Mouse (Mus musculus) liver, embryonic 15.5 days (tissue): ENCODE measurements around the gene Fkbp8. TPM values are rescaled to one million over a fixed set of nuclear protein-coding genes. Genes with fewer than 3 reads are reported as not detected.

Experiments used
- ATAC-seq: fragments of 200-750 bp; cut with Nextera tagmentation; 2 replicates; pipeline ENCODE4 v1.8.0; 2017; ENCODE audit warnings: moderate number of reproducible peaks, mild to moderate bottlenecking, moderate library complexity; ENCODE audit not compliant: insufficient read depth
- H3K27ac ChIP-seq: fragments of 300-500 bp; sonication (generic); replicated peaks from 2 replicates; pipeline ENCODE4 v1.5.1; 2015; ENCODE audit warnings: mild to moderate bottlenecking, inconsistent platforms
- H3K27me3 ChIP-seq: fragments of 300-500 bp; sonication (generic); 2 replicates; pipeline ENCODE4 v1.6.1; 2015; ENCODE audit warnings: mild to moderate bottlenecking, inconsistent platforms
- H3K36me3 ChIP-seq: fragments of 300-500 bp; sonication (generic); replicated peaks from 2 replicates; pipeline ENCODE4 v1.6.1; 2015; ENCODE audit warnings: moderate library complexity, mild to moderate bottlenecking, inconsistent platforms
- H3K4me1 ChIP-seq: fragments of 300-500 bp; sonication (generic); replicated peaks from 2 replicates; pipeline ENCODE4 v1.6.1; 2015; ENCODE audit warnings: inconsistent platforms
- H3K4me2 ChIP-seq: fragments of 300-500 bp; sonication (generic); 2 replicates; pipeline ENCODE4 v1.6.1; 2015; ENCODE audit warnings: moderate library complexity, mild to moderate bottlenecking, inconsistent platforms
- H3K4me3 ChIP-seq: fragments of 300-500 bp; sonication (generic); replicated peaks from 2 replicates; pipeline ENCODE4 v1.5.1; 2015; ENCODE audit warnings: mild to moderate bottlenecking, inconsistent platforms
- H3K9ac ChIP-seq: fragments of 300-500 bp; sonication (generic); 2 replicates; pipeline ENCODE4 v1.6.1; 2015; ENCODE audit warnings: moderate library complexity, mild to moderate bottlenecking, inconsistent platforms
- H3K9me3 ChIP-seq: fragments of 300-500 bp; sonication (generic); replicated peaks from 2 replicates; pipeline ENCODE4 v1.6.1; 2016; ENCODE audit warnings: inconsistent platforms
- WGBS: fragments of 180-500 bp; shearing (Covaris S2); methylation state at CpG from one replicate; pipeline ENCODE4 v1.1.7; 2015; ENCODE audit warnings: mixed read lengths; ENCODE audit not compliant: insufficient replicate concordance; 5-methylcytosine and 5-hydroxymethylcytosine counted together
- polyA plus RNA-seq: library from polyadenylated mRNA; unstranded; fragments of >200 nt; fragmentation: Nextera tagmentation; extraction: Ambion mirVana; gene quantifications from 2 replicates; pipeline ENCODE4 v1.2.1, GENCODE M21; 2015

Gene Fkbp8
- polyA plus RNA-seq, 1 experiment from 2014 or later = 163 TPM

DNA sequence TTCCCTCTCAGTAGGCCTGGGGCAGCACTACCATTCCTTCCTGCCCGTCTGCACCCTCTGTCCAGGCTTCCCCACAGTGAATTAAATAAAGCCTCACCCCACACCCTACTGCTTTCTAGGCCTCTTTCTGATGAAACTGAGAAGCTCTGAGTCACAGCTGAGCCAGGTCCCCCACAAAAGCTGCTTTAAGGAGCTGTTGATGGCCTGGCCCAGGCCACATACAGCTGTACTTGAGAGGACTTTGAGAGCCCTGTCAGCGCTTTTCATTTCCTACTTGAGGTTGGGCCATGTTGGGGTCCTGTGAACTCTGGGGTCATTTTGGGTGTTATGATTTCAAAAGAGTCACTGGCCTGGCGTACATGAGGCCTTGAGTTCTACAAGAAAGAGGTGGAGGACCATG, 7.7 kb downstream of the Fkbp8 start:
- H3K4me2 ChIP-seq = no peak overlapping the region
- no peak overlapping the region for H3K27ac ChIP-seq
- H3K9me3 ChIP-seq = no peaks in the 10 kb centered on the region
- 80% methylated on average over 3 of the region's 3 CpGs for WGBS
- H3K27me3 ChIP-seq = no peaks in the 10 kb centered on the region
- peaks cover 76% of the 10 kb centered on the region for H3K36me3 ChIP-seq
- H3K9ac ChIP-seq = no peak overlapping the region
- no peak for ATAC-seq
- H3K4me3 ChIP-seq = no peak overlapping the region
- H3K4me1 ChIP-seq = peaks cover 31% of the 10 kb centered on the region

DNA sequence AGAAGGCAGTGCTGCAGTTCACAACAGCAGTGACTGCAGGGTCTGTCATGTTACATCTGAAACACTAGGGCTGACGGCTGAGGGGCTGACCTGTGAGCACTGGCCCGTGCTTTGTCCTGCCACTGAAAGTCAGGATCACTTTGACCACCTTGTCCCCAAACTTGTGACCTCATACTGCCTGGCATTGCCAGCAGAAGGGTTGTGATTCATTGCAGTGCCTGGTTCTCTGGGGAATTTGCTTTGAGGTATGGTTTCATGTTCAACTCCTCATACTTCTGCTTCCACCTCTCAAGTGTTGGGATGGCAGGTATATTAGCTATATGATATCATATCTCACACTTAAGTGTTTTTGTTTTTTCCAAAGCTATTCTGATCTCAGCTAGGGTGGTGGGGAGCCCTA, 8.2 kb downstream of the Fkbp8 start:
- no peak for ATAC-seq
- Histone ChIP-seq H3K27ac (no peak overlapping the region), H3K4me1 (peaks cover 31% of the 10 kb centered on the region), H3K9me3 (no peaks in the 10 kb centered on the region), H3K36me3 (peaks cover 71% of the 10 kb centered on the region), H3K4me2 (no peak overlapping the region), H3K27me3 (no peaks in the 10 kb centered on the region), H3K9ac (no peak overlapping the region), H3K4me3 (no peak overlapping the region)
- WGBS = 81% methylated on average over 2 of the region's 2 CpGs

DNA sequence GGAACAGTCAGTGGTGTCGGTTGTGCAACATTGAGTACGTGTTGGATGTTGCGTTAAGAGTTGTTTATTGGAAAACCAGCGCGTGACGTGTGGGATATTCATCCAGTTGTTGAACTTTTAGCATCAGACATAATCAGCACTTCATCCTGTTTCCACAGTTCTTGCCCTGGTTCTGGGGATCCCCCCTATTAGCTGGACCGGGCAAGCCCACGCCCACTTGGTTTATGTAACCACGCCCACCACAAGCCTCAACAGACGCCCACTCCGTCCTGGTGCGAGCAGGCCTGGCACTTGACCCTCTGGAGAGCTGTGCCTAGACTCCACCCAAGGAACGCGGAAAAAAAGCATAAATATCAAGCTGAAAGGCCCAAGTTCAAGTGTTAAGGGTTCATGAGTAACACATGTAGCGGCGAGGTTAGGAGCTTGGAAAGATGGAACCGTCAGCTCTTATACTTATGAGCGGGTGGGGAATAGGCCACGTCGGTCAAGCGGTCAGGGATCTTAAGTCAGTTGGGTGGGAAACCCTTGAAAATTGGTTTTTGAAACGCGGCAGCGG, 10.6 kb downstream of the Fkbp8 start:
- peak overlapping the region; percentile 100 for H3K27ac ChIP-seq
- H3K4me1 ChIP-seq = peaks cover 50% of the 10 kb centered on the region
- peaks cover 47% of the 10 kb centered on the region for H3K36me3 ChIP-seq
- no peaks in the 10 kb centered on the region for H3K9me3 ChIP-seq
- H3K4me2 ChIP-seq = peak overlapping the region; percentile 99
- peak overlapping the region; percentile 94 for H3K4me3 ChIP-seq
- WGBS = 17% methylated on average over 24 of the region's 24 CpGs
- H3K9ac ChIP-seq = peak overlapping the region; percentile 75
- ATAC-seq = peak; percentile 14; the same call in 1 of the 2 replicates
- H3K27me3 ChIP-seq = no peaks in the 10 kb centered on the region

DNA sequence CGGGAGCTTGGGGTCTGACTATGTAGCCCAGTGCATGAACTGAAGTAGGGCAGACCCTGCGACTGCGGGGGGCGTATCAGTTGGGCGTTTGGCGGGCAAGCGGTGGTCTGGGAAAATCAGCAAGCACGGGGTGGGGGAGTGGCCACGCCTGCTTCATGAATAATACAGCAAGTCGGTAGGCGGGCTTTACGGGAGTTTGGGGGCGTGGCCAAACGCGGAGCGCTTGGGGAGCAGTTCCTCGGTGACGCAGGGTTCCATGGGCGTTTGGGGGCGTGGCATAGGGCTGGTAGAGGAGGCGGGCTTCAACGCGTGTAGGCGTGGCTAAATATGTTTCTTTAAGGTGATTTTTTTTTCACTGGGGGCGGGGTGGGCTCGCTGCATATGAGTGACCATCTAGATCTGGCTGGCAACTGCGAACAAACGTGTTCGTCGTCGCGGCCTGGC, 11.1 kb downstream of the Fkbp8 start:
- H3K4me1 ChIP-seq = peaks cover 55% of the 10 kb centered on the region
- peaks cover 41% of the 10 kb centered on the region for H3K36me3 ChIP-seq
- peak overlapping the region; percentile 99 for H3K4me2 ChIP-seq
- H3K27me3 ChIP-seq = no peaks in the 10 kb centered on the region
- ATAC-seq = peak; percentile 56
- peak overlapping the region; percentile 100 for H3K27ac ChIP-seq
- no peaks in the 10 kb centered on the region for H3K9me3 ChIP-seq
- peak overlapping the region; percentile 94 for H3K4me3 ChIP-seq
- WGBS = under 1% methylated on average over 32 of the region's 32 CpGs
- H3K9ac ChIP-seq = peak overlapping the region; percentile 94

GRCm38 (mm10) chr8:70539077-70539813, 11.7 kb downstream of the Fkbp8 start, which contains the start of gene Ell:
Ell (plus strand) TSS chr8:70539457.
- WGBS = under 1% methylated on average over 58 of the region's 58 CpGs
- peak within 1 kb of the TSS; percentile 94 for H3K4me3 ChIP-seq
- H3K4me1 ChIP-seq = peaks cover 61% of the 10 kb centered on the region
- H3K4me2 ChIP-seq = peak within 1 kb of the TSS; percentile 99
- H3K36me3 ChIP-seq = peaks cover 35% of the 10 kb centered on the region
- no peaks in the 10 kb centered on the region for H3K27me3 ChIP-seq
- no peaks in the 10 kb centered on the region for H3K9me3 ChIP-seq
- peak within 1 kb of the TSS; percentile 94 for H3K9ac ChIP-seq
- ATAC-seq = peak; percentile 79
- peak within 1 kb of the TSS; percentile 100 for H3K27ac ChIP-seq

DNA sequence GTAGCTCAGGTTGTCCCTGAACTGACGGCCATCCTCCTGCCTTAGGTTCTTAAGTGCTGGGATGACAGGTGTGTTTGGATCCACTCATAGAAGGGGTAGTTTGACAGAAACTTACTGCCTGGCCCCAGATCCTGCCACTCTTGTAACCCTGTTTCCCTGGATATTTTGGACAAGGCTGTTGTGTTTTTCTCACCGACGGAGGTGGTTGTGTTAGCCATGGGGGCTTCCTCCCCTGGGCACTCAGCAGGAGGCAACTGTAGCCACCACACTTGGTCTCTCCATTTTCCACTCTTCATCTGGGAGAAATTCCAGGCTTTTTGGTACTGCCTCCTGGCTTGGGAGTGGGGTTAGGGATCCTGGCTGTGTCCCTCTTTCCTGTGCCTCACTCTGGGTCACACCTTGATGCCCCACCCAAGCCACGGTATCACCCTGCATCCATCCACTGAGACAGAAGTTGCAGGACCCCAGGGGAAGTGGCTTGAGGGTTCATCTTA, 12.5 kb downstream of the Fkbp8 start:
- no peak for ATAC-seq
- WGBS = 0% methylated on average over 4 of the region's 4 CpGs
- Histone ChIP-seq H3K4me2 (peak overlapping the region; percentile 99), H3K4me3 (peak overlapping the region; percentile 94), H3K27me3 (no peaks in the 10 kb centered on the region), H3K9ac (peak overlapping the region; percentile 94), H3K36me3 (peaks cover 27% of the 10 kb centered on the region), H3K27ac (peak overlapping the region; percentile 100), H3K4me1 (peaks cover 68% of the 10 kb centered on the region), H3K9me3 (no peaks in the 10 kb centered on the region)

DNA sequence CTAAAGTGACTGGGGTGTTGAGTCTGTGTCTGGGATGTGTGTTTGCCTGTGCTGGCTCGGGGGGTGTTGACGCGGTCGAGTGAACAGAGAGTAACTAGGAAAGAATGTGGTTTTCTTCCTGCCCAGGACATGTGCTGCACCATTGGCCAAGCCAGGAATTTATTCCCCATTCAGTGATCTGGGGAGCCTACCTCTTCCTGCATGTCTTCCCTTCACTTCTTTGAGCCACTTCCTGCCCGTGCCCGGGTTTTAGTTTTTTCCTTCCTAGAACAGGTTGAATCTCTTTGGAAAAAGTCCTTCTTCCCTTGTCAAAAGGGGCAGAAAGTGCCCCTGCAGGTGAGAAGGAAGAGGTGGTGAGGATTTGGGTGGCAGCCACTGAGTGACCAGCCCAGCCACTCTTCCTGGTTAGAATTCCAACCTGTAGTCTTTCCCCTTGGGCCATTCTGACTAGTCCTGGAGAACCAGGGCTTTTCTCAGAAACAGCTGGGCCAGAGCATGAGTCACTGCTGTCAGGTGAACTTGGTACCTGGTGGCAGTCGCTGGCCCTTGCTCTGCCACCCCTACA, 13.1 kb downstream of the Fkbp8 start:
- Histone ChIP-seq H3K9me3 (no peaks in the 10 kb centered on the region), H3K27ac (peak overlapping the region; percentile 100)

DNA sequence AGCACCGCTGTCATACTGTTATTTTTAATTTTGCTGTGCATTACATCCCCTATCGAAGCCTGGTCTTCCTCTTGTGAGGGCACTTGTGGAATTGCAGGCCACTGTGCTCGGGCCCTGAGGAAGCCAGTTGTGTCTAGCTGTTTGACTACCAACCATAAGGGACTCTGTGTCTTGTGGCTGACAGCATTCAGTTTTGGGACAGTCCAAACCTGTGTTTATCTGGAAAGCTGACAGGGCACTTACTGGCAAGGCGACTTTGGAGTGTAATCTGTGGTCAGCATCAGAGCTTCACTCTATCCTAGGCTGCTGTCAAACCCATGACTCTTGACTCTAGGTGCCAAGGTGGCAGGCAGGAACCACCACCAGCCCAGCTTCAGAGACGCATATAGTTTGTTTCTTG, 13.6 kb downstream of the Fkbp8 start:
- WGBS = 59% methylated on average over 5 of the region's 5 CpGs
- Histone ChIP-seq H3K36me3 (peaks cover 17% of the 10 kb centered on the region), H3K4me1 (peaks cover 79% of the 10 kb centered on the region), H3K27ac (peak overlapping the region; percentile 100), H3K27me3 (no peaks in the 10 kb centered on the region), H3K9me3 (no peaks in the 10 kb centered on the region), H3K4me2 (peak overlapping the region; percentile 99), H3K9ac (peak overlapping the region; percentile 94), H3K4me3 (peak overlapping the region; percentile 94)
- no peak for ATAC-seq

More for the DNA sequence above, 13.1 kb downstream of the Fkbp8 start:
- Histone ChIP-seq H3K36me3 (peaks cover 22% of the 10 kb centered on the region), H3K4me2 (peak overlapping the region; percentile 99), H3K4me1 (peaks cover 74% of the 10 kb centered on the region), H3K9ac (peak overlapping the region; percentile 94), H3K27me3 (no peaks in the 10 kb centered on the region), H3K4me3 (peak overlapping the region; percentile 94)
- ATAC-seq = no peak
- 25% methylated on average over 7 of the region's 7 CpGs for WGBS

- peaks cover 91% of the 10 kb centered on the region for H3K4me1 ChIP-seq
- ATAC-seq = peak; percentile 11; the same call in 1 of the 2 replicates
- no peaks in the 10 kb centered on the region for H3K9me3 ChIP-seq
- WGBS = 42% methylated on average over 6 of the region's 6 CpGs
- 0 out of 2 replicates have a peak overlapping the region, but pooled peaks have one; percentile 5 for H3K9ac ChIP-seq
- H3K4me2 ChIP-seq = peak overlapping the region; percentile 33
- H3K4me3 ChIP-seq = no peak overlapping the region
- H3K27me3 ChIP-seq = no peaks in the 10 kb centered on the region
- peak overlapping the region; percentile 83 for H3K27ac ChIP-seq
- H3K36me3 ChIP-seq = peaks cover 3% of the 10 kb centered on the region; the same call in 1 of the 2 replicates
Measured at GRCm38 (mm10) chr8:70544200-70544687, 16.7 kb downstream of the Fkbp8 start.

- ATAC-seq = no peak
- H3K4me3 ChIP-seq = no peak overlapping the region
- H3K27me3 ChIP-seq = no peaks in the 10 kb centered on the region
- 42% methylated on average over 4 of the region's 4 CpGs for WGBS
- H3K9me3 ChIP-seq = no peaks in the 10 kb centered on the region
- H3K36me3 ChIP-seq = peaks cover 3% of the 10 kb centered on the region; the same call in 1 of the 2 replicates
- H3K4me1 ChIP-seq = peaks cover 89% of the 10 kb centered on the region
- no peak overlapping the region; the same call in 1 of the 2 replicates for H3K27ac ChIP-seq
- no peak overlapping the region for H3K4me2 ChIP-seq
- no peak overlapping the region for H3K9ac ChIP-seq
Measured at GRCm38 (mm10) chr8:70546412-70546811, 18.9 kb downstream of the Fkbp8 start.

GRCm38 (mm10) chr8:70547762-70548161, 20.2 kb downstream of the Fkbp8 start:
- H3K9me3 ChIP-seq = no peaks in the 10 kb centered on the region
- no peak for ATAC-seq
- 70% methylated on average over 6 of the region's 6 CpGs for WGBS
- H3K27me3 ChIP-seq = no peaks in the 10 kb centered on the region
- no peak overlapping the region for H3K9ac ChIP-seq
- H3K36me3 ChIP-seq = peaks cover 3% of the 10 kb centered on the region; the same call in 1 of the 2 replicates
- H3K27ac ChIP-seq = no peak overlapping the region
- no peak overlapping the region for H3K4me2 ChIP-seq
- H3K4me1 ChIP-seq = peaks cover 90% of the 10 kb centered on the region
- H3K4me3 ChIP-seq = no peak overlapping the region
